Mouse (Mus musculus) thymus, postnatal 0 days (tissue): ENCODE data around the gene Gm13212. TPM values are rescaled to one million over a fixed set of nuclear protein-coding genes. Genes with fewer than 3 reads are reported as not detected.
"Not testable (repeated sequence)": the region's sequence is repeated elsewhere in the genome, so short reads cannot be mapped to it uniquely, and the experiment has no call there.

Source experiments
- DNase-seq: peaks from one replicate; pipeline ENCODE4 v3.0.0-alpha.2; 2015; ENCODE audit warnings: low spot score
- polyA plus RNA-seq: library from polyadenylated mRNA; unstranded; fragments of >200 nt; fragmentation: Nextera tagmentation; extraction: Ambion mirVana; gene quantifications from 2 replicates; pipeline ENCODE4 v1.2.1, GENCODE M21; 2015

Gene Gm13212
- polyA plus RNA-seq, result 10.1 and 11.8 TPM in 2 replicates

DNA sequence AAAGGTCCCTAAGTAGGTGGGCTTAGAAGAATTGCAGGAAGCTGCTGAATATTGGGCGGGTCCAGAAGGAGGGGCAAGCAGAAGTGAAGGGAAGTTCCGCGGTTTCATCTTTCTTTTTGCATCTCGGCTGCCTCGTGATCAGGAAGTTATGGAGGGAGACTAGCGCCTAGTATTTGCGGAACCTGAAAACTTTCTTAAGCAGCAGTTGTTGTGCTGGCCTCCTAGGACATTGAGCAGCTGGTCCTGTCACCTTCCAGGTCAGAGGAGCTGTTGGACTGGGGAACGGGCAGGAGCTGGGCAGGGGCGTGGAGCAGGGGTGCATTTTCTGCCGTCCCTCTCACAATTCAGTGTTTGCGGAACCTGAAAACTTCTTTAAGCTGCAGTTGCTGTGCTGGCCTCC is at the start of gene Gm13212:
TSS of gene Gm13212 (plus strand) at position 89 of the 400 bp plus-strand sequence.
- peak; percentile 70 for DNase-seq

DNA sequence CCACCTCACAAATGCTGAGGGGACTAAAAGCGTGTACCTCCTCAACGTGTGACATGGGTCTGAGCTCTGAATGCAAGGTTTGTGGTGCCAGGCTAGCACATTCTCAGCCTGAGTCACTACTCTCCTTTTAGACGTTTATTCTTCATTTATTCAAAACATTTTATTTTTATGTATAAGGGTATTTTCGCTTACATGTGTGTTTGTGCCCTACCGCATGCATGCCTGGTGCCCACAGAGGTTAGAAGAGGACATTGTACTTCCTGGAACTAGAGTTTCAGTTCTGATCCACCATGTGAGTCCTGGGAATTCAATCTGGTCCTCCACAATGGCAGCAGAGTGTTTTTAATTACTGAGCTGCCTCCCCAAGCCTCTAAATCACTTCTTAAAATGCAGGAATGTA is 41.1 kb upstream of the Gm13212 start:
- not testable (repeated sequence) for DNase-seq

GRCm38 (mm10) chr4:145545106-145545505 is 39.9 kb upstream of the Gm13212 start:
- DNase-seq, result not testable (repeated sequence)

GRCm38 (mm10) chr4:145545734-145546349 is 39.1 kb upstream of the Gm13212 start:
- DNase-seq, result not testable (repeated sequence)

DNA sequence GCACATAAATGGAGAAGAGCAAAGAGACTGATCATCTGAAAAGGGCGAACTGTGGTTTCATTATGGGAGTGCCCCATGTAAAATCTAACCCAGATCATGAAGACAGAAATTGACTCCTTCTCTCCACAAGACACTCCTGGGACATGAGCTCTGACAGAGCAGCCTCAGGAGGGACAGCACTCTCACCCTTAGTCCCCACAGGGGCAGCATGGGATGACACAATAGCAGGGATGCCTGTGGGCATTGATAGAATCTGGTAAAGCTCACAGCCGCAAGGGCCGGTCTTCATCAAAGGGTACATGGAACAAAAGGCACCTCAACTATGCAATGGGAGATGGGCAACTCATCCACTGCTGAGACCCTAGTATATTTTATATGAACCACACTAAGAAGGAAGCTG is 38.5 kb upstream of the Gm13212 start:
- DNase-seq, result not testable (repeated sequence)

DNA sequence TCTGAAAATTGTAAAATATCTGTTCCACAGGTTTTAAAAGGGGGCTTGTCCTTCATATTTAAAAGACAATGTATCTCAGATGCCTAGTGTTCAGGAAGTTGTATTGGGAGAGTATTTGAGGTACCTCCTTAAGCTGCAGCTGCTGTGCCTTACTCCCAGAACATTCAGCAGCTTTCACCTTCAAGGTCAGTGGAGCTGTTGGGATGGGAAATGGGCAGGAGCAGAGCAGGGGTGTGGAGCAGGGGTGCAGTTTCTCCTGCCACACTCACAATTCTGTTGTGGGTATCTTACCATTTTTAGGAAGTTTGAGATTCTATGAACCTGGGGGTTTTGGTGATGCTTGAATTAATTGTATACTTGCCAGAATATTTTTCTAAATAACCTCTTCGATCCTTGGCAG is 28.3 kb upstream of the Gm13212 start:
- DNase-seq, result no peak

DNA sequence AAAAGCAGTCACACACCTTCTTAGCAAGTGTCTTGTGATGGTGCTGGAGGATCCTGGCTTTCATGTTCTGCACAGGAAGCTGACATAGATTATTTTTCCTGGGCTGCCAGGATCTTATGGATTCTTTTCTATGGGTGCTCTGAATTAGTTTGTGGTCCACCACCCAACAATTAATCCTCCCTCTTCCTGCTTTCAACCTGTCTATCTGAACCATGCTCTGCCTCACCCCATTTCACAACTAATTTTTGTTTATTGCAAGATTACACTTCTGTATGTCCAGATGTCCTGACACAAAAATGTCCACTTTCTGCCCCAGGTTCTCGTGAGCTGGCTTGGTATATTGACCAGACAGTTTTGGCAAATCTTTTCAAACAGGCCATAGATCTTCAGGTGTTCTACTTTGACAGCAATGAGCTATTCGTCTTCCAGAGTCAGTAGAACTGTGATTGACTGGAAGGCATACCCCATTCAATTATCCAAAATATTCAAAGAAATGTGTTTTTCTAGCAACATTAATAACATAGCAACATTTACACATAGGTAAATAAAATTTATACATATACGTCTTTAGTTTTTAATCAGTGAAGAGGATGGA is 25.4 kb upstream of the Gm13212 start:
- no peak for DNase-seq

GRCm38 (mm10) chr4:145564111-145564821 is 20.7 kb upstream of the Gm13212 start:
- no peak for DNase-seq

- DNase-seq, result not testable (repeated sequence)
Observed at GRCm38 (mm10) chr4:145570461-145570860, 14.5 kb upstream of the Gm13212 start.

DNA sequence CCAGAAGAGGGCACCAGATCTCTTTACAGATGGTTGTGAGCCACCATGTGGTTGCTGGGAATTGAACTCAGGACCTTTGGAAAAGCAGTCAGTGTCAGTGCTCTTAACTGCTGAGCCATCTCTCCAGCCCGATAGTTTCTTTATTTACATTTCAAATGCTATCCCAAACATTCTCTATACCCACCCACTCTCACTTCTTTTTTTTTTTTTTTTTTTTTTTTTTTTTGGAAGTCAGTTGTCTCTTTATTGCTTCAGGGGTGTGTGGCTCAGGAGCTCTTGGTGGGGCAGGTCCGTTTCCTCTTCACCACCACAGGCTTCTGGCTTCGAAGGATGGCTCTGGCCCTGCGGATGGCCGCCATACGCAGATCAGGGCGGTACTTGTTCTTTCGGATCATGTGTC is 8.3 kb upstream of the Gm13212 start:
- not testable (repeated sequence) for DNase-seq

DNA sequence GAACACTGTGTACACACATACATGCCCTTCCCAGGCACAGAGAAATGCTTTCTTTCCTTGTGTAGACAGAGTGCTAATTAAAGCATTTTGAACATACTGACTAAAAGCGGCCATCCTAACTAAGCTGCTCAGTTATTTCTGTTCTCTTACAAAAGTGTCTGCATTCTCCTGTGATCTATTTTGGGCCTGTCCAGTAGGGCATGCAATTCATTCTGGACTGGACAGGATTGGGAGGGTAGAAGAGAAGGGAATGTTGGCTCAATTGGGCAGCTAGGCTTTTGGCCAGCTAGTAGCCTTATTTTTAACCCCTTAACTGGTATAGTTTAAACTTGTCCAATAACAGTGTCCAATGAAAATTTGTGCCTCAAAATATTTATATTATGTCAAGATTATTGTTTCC is 4.6 kb upstream of the Gm13212 start:
- DNase-seq, result not testable (repeated sequence)

DNA sequence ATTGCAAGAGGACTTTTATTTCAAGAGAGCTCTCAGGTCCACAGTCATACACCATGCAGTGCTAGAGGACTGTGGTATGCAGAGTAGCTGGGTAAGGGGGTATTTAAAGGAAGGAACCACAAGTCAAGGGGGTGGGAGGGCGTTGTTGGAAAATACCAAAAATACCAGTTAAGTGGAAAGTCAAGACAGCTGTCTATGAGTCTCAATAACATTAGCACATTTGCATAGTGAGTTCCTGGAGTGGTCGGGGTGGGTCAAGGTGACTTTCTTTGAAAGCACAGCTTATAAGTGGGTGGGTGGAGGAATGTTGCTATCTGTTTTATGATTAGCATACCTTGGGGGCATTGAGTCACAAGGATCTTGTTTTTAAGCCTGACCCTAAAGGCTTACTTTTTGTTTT is 1.1 kb downstream of the Gm13212 start:
- not testable (repeated sequence) for DNase-seq

DNA sequence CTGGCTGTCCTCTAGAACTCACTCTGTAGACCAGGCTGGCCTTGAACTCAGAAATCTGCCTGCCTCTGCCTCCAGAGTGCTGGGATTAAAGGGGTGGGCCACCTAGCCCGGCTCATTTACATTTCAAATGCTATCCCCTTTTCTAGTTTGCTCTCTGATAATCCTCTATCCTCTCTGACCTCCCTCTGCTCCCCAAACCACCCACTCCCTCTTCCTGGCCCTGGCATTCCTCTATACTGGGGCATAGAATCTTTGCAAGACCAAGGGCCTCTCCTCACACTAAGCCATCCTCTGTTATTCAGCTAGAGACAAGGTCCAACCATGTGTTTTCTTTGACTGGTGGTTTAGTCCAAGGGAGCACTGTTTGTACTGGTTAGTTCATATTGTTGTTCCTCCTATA is 9.2 kb downstream of the Gm13212 start:
- DNase-seq, result not testable (repeated sequence)

DNA sequence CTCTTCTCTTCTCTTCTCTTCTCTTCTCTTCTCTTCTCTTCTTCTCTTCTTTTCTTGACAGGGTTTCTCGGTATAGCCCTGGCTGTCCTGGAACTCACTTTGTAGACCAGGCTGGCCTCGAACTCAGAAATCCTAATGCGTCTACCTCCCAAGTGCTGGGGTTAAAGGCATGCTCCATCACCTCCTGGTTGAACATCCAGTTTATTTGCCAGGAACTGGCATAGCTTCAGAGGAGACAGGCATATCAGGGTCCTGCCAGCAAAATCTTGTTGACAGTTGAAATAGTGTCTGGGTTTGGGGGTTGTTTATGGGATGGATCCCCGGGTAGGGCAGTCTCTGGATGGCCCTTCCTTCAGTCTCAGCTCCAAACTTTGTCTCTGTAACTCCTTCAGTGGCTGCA is 9.8 kb downstream of the Gm13212 start:
- DNase-seq, result not testable (repeated sequence)

DNA sequence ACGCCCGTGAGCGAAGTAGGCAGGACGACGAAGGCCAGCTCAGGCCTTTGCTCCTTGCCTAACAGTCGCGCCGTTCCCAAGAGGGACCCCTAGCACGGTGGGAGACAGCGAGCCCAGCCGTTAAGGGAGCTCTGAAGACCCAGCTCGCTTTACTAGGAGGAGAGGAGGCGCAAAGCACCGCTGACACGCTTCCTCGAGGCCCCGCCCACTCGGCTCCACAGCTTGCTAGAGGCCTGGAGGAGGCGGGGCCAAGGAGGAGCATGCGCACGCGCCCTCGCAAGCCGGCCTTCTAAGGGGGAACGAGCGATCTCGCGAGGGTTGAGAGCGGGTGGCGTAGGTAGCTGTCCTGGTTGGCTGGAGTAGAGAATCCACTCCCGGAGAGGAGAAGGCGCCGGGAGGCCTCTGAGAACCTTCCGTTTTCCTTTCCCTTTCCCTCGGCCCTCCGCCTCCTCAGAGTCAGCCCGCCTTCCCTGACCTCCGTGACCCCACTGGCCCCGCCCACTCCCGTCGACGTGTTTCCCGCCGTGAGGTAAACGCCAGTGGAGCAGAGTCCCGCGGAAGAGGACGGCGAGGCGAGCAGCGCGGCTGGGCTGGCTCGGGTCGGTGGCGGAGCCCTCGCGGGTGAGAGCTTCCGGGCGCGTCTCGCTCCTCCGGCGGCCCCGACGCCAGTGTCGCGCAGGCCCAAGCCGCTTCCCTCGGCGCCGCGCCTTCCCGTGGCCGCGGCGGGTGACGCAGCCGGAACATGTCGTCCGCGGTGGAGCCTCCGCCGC is 55.6 kb downstream of the Gm13212 start:
- peak; percentile 1 for DNase-seq

GRCm38 (mm10) chr4:145670385-145670784 is 85.4 kb downstream of the Gm13212 start, which contains the start of gene Zfp980:
Zfp980 (plus strand) TSS chr4:145670685.
- DNase-seq, result not testable (repeated sequence)

- DNase-seq, result not testable (repeated sequence)
Observed at GRCm38 (mm10) chr4:145674286-145674780, 89.4 kb downstream of the Gm13212 start.
